In genomic region chr13:23760240-23760971, GRCm38 (mm10) we compare ENCODE assay signal across 8 mouse cellular contexts. TPM values are rescaled to one million over a fixed set of nuclear protein-coding genes. Genes with fewer than 3 reads are reported as not detected.
DNase-seq lines count a peak whose midpoint lies in the region; ATAC-seq and TF ChIP-seq lines count a peak whose summit lies in the region.

No protein-coding gene starts in this region.

- peak; percentile 41 for TF ChIP-seq CTCF in liver, postnatal 0 days (IDR thresholded peaks at IDR 0.05; ENCODE audit: low read depth)

- peak overlapping the region; percentile 66 for H3K9ac ChIP-seq in liver, postnatal 0 days (replicated peaks)

- peak overlapping the region; percentile 97 for H3K27ac ChIP-seq in liver, postnatal 0 days (ENCODE audit: low read depth)

- peak overlapping the region; percentile 59 for H3K4me3 ChIP-seq in liver, postnatal 0 days (ENCODE audit: low read depth, low read length)

- peak; percentile 53 for DNase-seq in CD4-positive, CD25-positive, alpha-beta regulatory T cell, adult 2 months (ENCODE audit: low read depth, low spot score)
- DNase-seq in right cerebral cortex, postnatal 10 days (ENCODE audit: low spot score in 2 of 2) = peak; percentile 31 to 42
- no peak for DNase-seq in right cerebral cortex, postnatal 36 days (ENCODE audit: low spot score in 2 of 2)
- DNase-seq in liver, postnatal 0 days = peak; percentile 21
- no peak for DNase-seq in right cerebral cortex, postnatal 4 days

- peaks cover 24% of the 10 kb centered on the region for H3K4me1 ChIP-seq in liver, postnatal 0 days (ENCODE audit: insufficient read depth)

- TF ChIP-seq EP300 in liver, postnatal 0 days (IDR thresholded peaks at IDR 0.05; ENCODE audit: low read depth) = no peak

- H3K4me2 ChIP-seq in liver, postnatal 0 days (ENCODE audit: low read depth, low read length) = peak overlapping the region; percentile 84

- ATAC-seq in CD4-positive, CD25-positive, alpha-beta regulatory T cell, adult 4 months = no peak
- ATAC-seq in granulocyte monocyte progenitor cell, adult 5-6 weeks (replicated peaks; ENCODE audit: poor library complexity, severe bottlenecking) = 0 out of 2 replicates have a peak, but pooled peaks have one; percentile 3
- ATAC-seq in liver, postnatal 0 days = no peak
- no peak for ATAC-seq in inflammation-experienced regulatory T-cells, adult 6 months

- no peaks in the 10 kb centered on the region for H3K27me3 ChIP-seq in liver, postnatal 0 days (ENCODE audit: insufficient read depth, low read length)

- WGBS in liver, postnatal 0 days (ENCODE audit: insufficient replicate concordance) = 2% methylated on average over 17 of the region's 27 CpGs

- no peaks in the 10 kb centered on the region for H3K36me3 ChIP-seq in liver, postnatal 0 days (replicated peaks; ENCODE audit: insufficient read depth, low read length)

- no peaks in the 10 kb centered on the region for H3K9me3 ChIP-seq in liver, postnatal 0 days (ENCODE audit: low read length)

RNA-seq across cellular contexts. Expression of gene Hist1h4a, which starts 0.6 kb away (rescaled TPM):
- not detected for polyA plus RNA-seq in CD4-positive, CD25-positive, alpha-beta regulatory T cell, adult 4 months (2017; shearing (Covaris generic))
- total RNA-seq in granulocyte monocyte progenitor cell, adult 5-6 weeks (2014; fragmentation: Nextera tagmentation) = 9.3 and 71.7 TPM in 2 replicates
- total RNA-seq in granulocyte monocyte progenitor cell, adult 5-6 weeks (2017) = 657 and 709 TPM in 2 replicates
- polyA plus RNA-seq in liver, postnatal 0 days (2015; fragmentation: Nextera tagmentation; extraction: Ambion mirVana) = 0.40 and 0.49 TPM in 2 replicates
- 1 to 10 TPM in 1 of 3 experiments, not detected in 2; 3.1 TPM for polyA plus RNA-seq in inflammation-experienced regulatory T-cells, adult 6 months (2017; shearing (Covaris generic))

RNA-seq across cellular contexts. Expression of gene Hist1h3a, which starts 1.8 kb away (rescaled TPM):
- 1 to 10 TPM in 1 of 2 experiments, not detected in 1; 1.8 TPM for polyA plus RNA-seq in CD4-positive, CD25-positive, alpha-beta regulatory T cell, adult 4 months (2017; shearing (Covaris generic))
- 33.7 and 64.5 TPM in 2 replicates for total RNA-seq in granulocyte monocyte progenitor cell, adult 5-6 weeks (2014; fragmentation: Nextera tagmentation)
- total RNA-seq in granulocyte monocyte progenitor cell, adult 5-6 weeks (2017) = 287 and 376 TPM in 2 replicates
- polyA plus RNA-seq in liver, postnatal 0 days (2015; fragmentation: Nextera tagmentation; extraction: Ambion mirVana) = 6.1 and 7.5 TPM in 2 replicates
- 1 to 10 TPM in 1 of 3 experiments, not detected in 2; 1.6 TPM for polyA plus RNA-seq in inflammation-experienced regulatory T-cells, adult 6 months (2017; shearing (Covaris generic))

RNA-seq across cellular contexts. Expression of gene Hist1h1a, which starts 3.1 kb away (rescaled TPM):
- 1 to 10 TPM; 2.6 to 3.4 TPM for polyA plus RNA-seq in CD4-positive, CD25-positive, alpha-beta regulatory T cell, adult 4 months (2017; shearing (Covaris generic))
- total RNA-seq in granulocyte monocyte progenitor cell, adult 5-6 weeks (2014; fragmentation: Nextera tagmentation) = 143 and 207 TPM in 2 replicates
- 1,974 and 2,146 TPM in 2 replicates for total RNA-seq in granulocyte monocyte progenitor cell, adult 5-6 weeks (2017)
- polyA plus RNA-seq in liver, postnatal 0 days (2015; fragmentation: Nextera tagmentation; extraction: Ambion mirVana) = 2.8 and 4.6 TPM in 2 replicates
- polyA plus RNA-seq in inflammation-experienced regulatory T-cells, adult 6 months (2017; shearing (Covaris generic)) = 1 to 10 TPM; 2.5 to 6.1 (median 3.4) TPM

RNA-seq across cellular contexts. Expression of gene Hist1h4b, which starts 3.6 kb away (rescaled TPM):
- polyA plus RNA-seq in CD4-positive, CD25-positive, alpha-beta regulatory T cell, adult 4 months (2017; shearing (Covaris generic)) = 1 to 10 TPM in 1 of 2 experiments, not detected in 1; 5.4 TPM
- 70.4 and 87.8 TPM in 2 replicates for total RNA-seq in granulocyte monocyte progenitor cell, adult 5-6 weeks (2014; fragmentation: Nextera tagmentation)
- total RNA-seq in granulocyte monocyte progenitor cell, adult 5-6 weeks (2017) = 487 and 745 TPM in 2 replicates
- 2.5 and 3.2 TPM in 2 replicates for polyA plus RNA-seq in liver, postnatal 0 days (2015; fragmentation: Nextera tagmentation; extraction: Ambion mirVana)
- polyA plus RNA-seq in inflammation-experienced regulatory T-cells, adult 6 months (2017; shearing (Covaris generic)) = 10 to 100 TPM in 1 of 3 experiments, 1 to 10 TPM in 1, not detected in 1; 4.1 to 20.2 TPM

RNA-seq across cellular contexts. Expression of gene Hist1h3b, which starts 8.3 kb away (rescaled TPM):
- not detected for polyA plus RNA-seq in CD4-positive, CD25-positive, alpha-beta regulatory T cell, adult 4 months (2017; shearing (Covaris generic))
- 92.5 and 158 TPM in 2 replicates for total RNA-seq in granulocyte monocyte progenitor cell, adult 5-6 weeks (2014; fragmentation: Nextera tagmentation)
- total RNA-seq in granulocyte monocyte progenitor cell, adult 5-6 weeks (2017) = 628 and 657 TPM in 2 replicates
- 10.2 and 16.0 TPM in 2 replicates for polyA plus RNA-seq in liver, postnatal 0 days (2015; fragmentation: Nextera tagmentation; extraction: Ambion mirVana)
- polyA plus RNA-seq in inflammation-experienced regulatory T-cells, adult 6 months (2017; shearing (Covaris generic)) = 1 to 10 TPM in 1 of 3 experiments, not detected in 2; 1.1 TPM

Comparison
In these comparisons a context has a peak if more than half of its experiments do, and no peak if none do; other contexts are left out.
1. DNase-seq: peak in CD4-positive, CD25-positive, alpha-beta regulatory T cell, adult 2 months (single experiment), right cerebral cortex, postnatal 10 days (2 of 2) and liver, postnatal 0 days (single experiment); none in right cerebral cortex, postnatal 36 days (0 of 2) and right cerebral cortex, postnatal 4 days (single experiment).